Mouse (Mus musculus) intestine, postnatal 0 days (tissue): ENCODE measurements at regions not wholly inside any gene's neighbourhood (a gene's known extent, or its start where the extent isn't known, plus 50 kb on each side); places are given as distances from the start of the nearest gene placed in this dataset.
A peak's percentile ranks its signal among the peaks of the same experiment; 100 is the strongest.

Experiments
- ATAC-seq: fragments of 200-750 bp; cut with Nextera tagmentation; 2 replicates; pipeline ENCODE4 v1.8.0; 2017; ENCODE audit warnings: mild to moderate bottlenecking, moderate TSS enrichment, moderate library complexity
- H3K27ac ChIP-seq: fragments of 300-500 bp; sonication (generic); 2 replicates; pipeline ENCODE4 v1.5.1; 2014; ENCODE audit warnings: mild to moderate bottlenecking, low read depth, low read length, moderate library complexity
- H3K27me3 ChIP-seq: fragments of 300-500 bp; sonication (generic); replicated peaks from 2 replicates; pipeline ENCODE4 v1.6.1; 2014; ENCODE audit warnings: low read length, mixed read lengths; ENCODE audit not compliant: control insufficient read depth, insufficient read depth
- H3K36me3 ChIP-seq: fragments of 300-500 bp; sonication (generic); 2 replicates; pipeline ENCODE4 v1.6.1; 2014; ENCODE audit warnings: mild to moderate bottlenecking, moderate library complexity; ENCODE audit not compliant: control insufficient read depth, insufficient read depth
- H3K4me1 ChIP-seq: fragments of 300-500 bp; sonication (generic); replicated peaks from 2 replicates; pipeline ENCODE4 v1.6.1; 2014; ENCODE audit warnings: antibody characterized with exemption, low read length, mixed read lengths; ENCODE audit not compliant: control insufficient read depth, insufficient read depth
- H3K4me2 ChIP-seq: fragments of 300-500 bp; sonication (generic); replicated peaks from 2 replicates; pipeline ENCODE4 v1.6.1; 2014; ENCODE audit warnings: low read depth, mild to moderate bottlenecking, moderate library complexity
- H3K4me3 ChIP-seq: fragments of 300-500 bp; sonication (generic); 2 replicates; pipeline ENCODE4 v1.5.1; 2014; ENCODE audit warnings: low read depth, low read length
- H3K9ac ChIP-seq: fragments of 300-500 bp; sonication (generic); 2 replicates; pipeline ENCODE4 v1.6.1; 2014; ENCODE audit warnings: mild to moderate bottlenecking, low read depth, low read length
- H3K9me3 ChIP-seq: fragments of 300-500 bp; sonication (generic); 2 replicates; pipeline ENCODE4 v1.6.1; 2016; ENCODE audit warnings: mixed run types; ENCODE audit not compliant: control insufficient read depth
- CTCF ChIP-seq: sonication (generic); IDR thresholded peaks from 2 replicates; pipeline ENCODE4 v1.5.1; 2016; ENCODE audit warnings: low read depth, mild to moderate bottlenecking, control low read depth, antibody characterized with exemption, moderate library complexity
- WGBS: fragments of 180-500 bp; shearing (Covaris S2); extraction: QIAGEN DNeasy Blood & Tissue Kit; methylation state at CpG from one replicate; pipeline ENCODE4 v1.1.7; 2014; 5-methylcytosine and 5-hydroxymethylcytosine counted together

- Histone ChIP-seq H3K4me3 (no peak overlapping the region), H3K36me3 (no peaks in the 10 kb centered on the region), H3K4me2 (no peak overlapping the region), H3K9ac (no peak overlapping the region), H3K27me3 (no peaks in the 10 kb centered on the region), H3K9me3 (no peaks in the 10 kb centered on the region), H3K4me1 (no peaks in the 10 kb centered on the region), H3K27ac (no peak overlapping the region)
- no peak for ATAC-seq
- no peak for TF ChIP-seq CTCF
- WGBS, result 64% methylated on average over 3 of the region's 3 CpGs
Observed at GRCm38 (mm10) chr2:63347562-63347961, 163.5 kb upstream of the Kcnh7 start.

- no peaks in the 10 kb centered on the region for H3K4me1 ChIP-seq
- no peaks in the 10 kb centered on the region for H3K27me3 ChIP-seq
- no peak overlapping the region for H3K27ac ChIP-seq
- H3K9ac ChIP-seq, result no peak overlapping the region
- WGBS, result 83% methylated on average over 4 of the region's 4 CpGs
- no peak for ATAC-seq
- TF ChIP-seq CTCF, result no peak
- H3K4me3 ChIP-seq, result no peak overlapping the region
- no peaks in the 10 kb centered on the region for H3K36me3 ChIP-seq
- no peaks in the 10 kb centered on the region for H3K9me3 ChIP-seq
- no peak overlapping the region for H3K4me2 ChIP-seq
Observed at GRCm38 (mm10) chr2:63326750-63327149, 142.7 kb upstream of the Kcnh7 start.

- H3K4me3 ChIP-seq, result no peak overlapping the region
- no peaks in the 10 kb centered on the region for H3K36me3 ChIP-seq
- H3K4me1 ChIP-seq, result no peaks in the 10 kb centered on the region
- no peaks in the 10 kb centered on the region for H3K27me3 ChIP-seq
- peak; percentile 74 for ATAC-seq
- H3K9ac ChIP-seq, result no peak overlapping the region
- H3K27ac ChIP-seq, result no peak overlapping the region
- no peak for TF ChIP-seq CTCF
- H3K4me2 ChIP-seq, result no peak overlapping the region
- no peaks in the 10 kb centered on the region for H3K9me3 ChIP-seq
Observed at GRCm38 (mm10) chr2:63280911-63281310, 96.8 kb upstream of the Kcnh7 start.

GRCm38 (mm10) chr2:63273799-63274203 is 89.7 kb upstream of the Kcnh7 start:
- WGBS, result 2% methylated on average over 3 of the region's 3 CpGs
- ATAC-seq, result peak; percentile 70

GRCm38 (mm10) chr2:63246091-63246612 is 62.1 kb upstream of the Kcnh7 start:
- H3K4me2 ChIP-seq, result no peak overlapping the region
- no peaks in the 10 kb centered on the region for H3K4me1 ChIP-seq
- H3K9ac ChIP-seq, result no peak overlapping the region
- 81% methylated on average over 4 of the region's 4 CpGs for WGBS
- no peaks in the 10 kb centered on the region for H3K36me3 ChIP-seq
- ATAC-seq, result no peak
- H3K27ac ChIP-seq, result no peak overlapping the region
- no peak for TF ChIP-seq CTCF
- no peak overlapping the region for H3K4me3 ChIP-seq
- H3K9me3 ChIP-seq, result no peaks in the 10 kb centered on the region
- H3K27me3 ChIP-seq, result no peaks in the 10 kb centered on the region

More at GRCm38 (mm10) chr2:63273799-63274203, 89.7 kb upstream of the Kcnh7 start:
- Histone ChIP-seq H3K36me3 (no peaks in the 10 kb centered on the region), H3K9me3 (no peaks in the 10 kb centered on the region), H3K4me3 (no peak overlapping the region), H3K4me1 (no peaks in the 10 kb centered on the region), H3K27me3 (no peaks in the 10 kb centered on the region), H3K27ac (no peak overlapping the region), H3K4me2 (no peak overlapping the region), H3K9ac (no peak overlapping the region)
- no peak for TF ChIP-seq CTCF

- Histone ChIP-seq H3K9ac (no peak overlapping the region), H3K36me3 (no peaks in the 10 kb centered on the region), H3K4me2 (no peak overlapping the region), H3K4me3 (no peak overlapping the region), H3K4me1 (no peaks in the 10 kb centered on the region), H3K27ac (no peak overlapping the region), H3K27me3 (no peaks in the 10 kb centered on the region), H3K9me3 (no peaks in the 10 kb centered on the region)
- ATAC-seq, result no peak
- TF ChIP-seq CTCF, result no peak
- 88% methylated on average over 3 of the region's 3 CpGs for WGBS
Observed at GRCm38 (mm10) chr2:63239326-63239725, 55.2 kb upstream of the Kcnh7 start.
